ENCODE assay signal across 1 mouse cellular context in the genomic region with DNA sequence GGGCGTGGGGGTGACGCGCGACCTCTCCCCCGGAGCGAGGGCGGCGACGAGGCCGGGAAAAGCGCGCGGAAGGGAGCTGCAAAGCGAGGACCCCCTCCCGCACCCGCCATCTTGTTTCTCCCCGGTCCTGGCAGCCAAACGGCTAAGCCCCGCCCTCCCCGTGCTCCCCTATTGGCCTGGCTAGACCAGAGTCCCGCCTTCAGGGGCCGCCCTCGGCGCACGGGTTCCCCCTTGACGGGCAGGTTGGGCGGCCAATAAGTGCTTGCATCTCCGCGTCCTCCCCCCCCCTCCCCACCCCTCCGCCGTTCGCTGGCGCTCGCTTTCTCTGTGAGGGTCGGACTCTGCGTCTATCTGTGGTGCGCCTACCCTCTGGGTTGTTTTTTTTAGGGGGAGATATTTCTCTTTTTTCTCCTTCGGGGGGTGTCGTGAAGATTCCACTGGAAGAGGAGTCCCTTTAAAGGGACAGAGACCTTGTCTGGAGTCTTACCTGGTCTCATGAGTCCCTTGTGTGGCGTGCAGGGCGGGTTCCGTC.
TF ChIP-seq lines count a peak whose summit lies in the region.

No protein-coding gene starts in this region.

TF ChIP-seq in CH12.LX, 34 proteins besides CTCF, POLR2A, EP300 and RAD21 (continued from another document):
- peak; percentile 81 for TF ChIP-seq CHD2 (IDR thresholded peaks at IDR 0.05; ENCODE audit: low read length)
- TF ChIP-seq PAX5 (IDR thresholded peaks at IDR 0.05; ENCODE audit: low read length) = no peak
- no peak for TF ChIP-seq JUND (conservative IDR thresholded peaks at IDR 0.05; ENCODE audit: low read depth, low read length)
- peak; percentile 49; the same call in 1 of the 2 replicates for TF ChIP-seq MXI1 (IDR thresholded peaks at IDR 0.05; ENCODE audit: low read depth, low read length)
- peak; percentile 84 for TF ChIP-seq NELFE (IDR thresholded peaks at IDR 0.05; ENCODE audit: low read depth, low read length)
- no peak for TF ChIP-seq ETS1 (conservative IDR thresholded peaks at IDR 0.05; ENCODE audit: low read depth, low read length)
- peak; percentile 91 for TF ChIP-seq MAZ (IDR thresholded peaks at IDR 0.05; ENCODE audit: low read depth, low read length)
- no peak for TF ChIP-seq USF2 (conservative IDR thresholded peaks at IDR 0.05; ENCODE audit: low read depth, low read length)
- no peak for TF ChIP-seq E2F4 (IDR thresholded peaks at IDR 0.05; ENCODE audit: insufficient replicate concordance, low read depth, low read length)
- no peak for TF ChIP-seq CHD1 (IDR thresholded peaks at IDR 0.05; ENCODE audit: low read depth, low read length)
- no peak for TF ChIP-seq JUN (IDR thresholded peaks at IDR 0.05; ENCODE audit: insufficient read depth, low read depth, low read length)
- TF ChIP-seq TCF12 (IDR thresholded peaks at IDR 0.05; ENCODE audit: low read depth, low read length) = peak; percentile 88
- no peak for TF ChIP-seq MAX (IDR thresholded peaks at IDR 0.05; ENCODE audit: low read length)
- no peak for TF ChIP-seq UBTF (IDR thresholded peaks at IDR 0.05; ENCODE audit: low read depth, low read length)
- no peak for TF ChIP-seq GABPA (IDR thresholded peaks at IDR 0.05; ENCODE audit: insufficient replicate concordance, low read depth, low read length)
- TF ChIP-seq KAT2A (IDR thresholded peaks at IDR 0.05; ENCODE audit: insufficient replicate concordance, low read length) = 0 out of 2 replicates have a peak, but pooled peaks have one; percentile 8
- no peak for TF ChIP-seq RCOR1 (conservative IDR thresholded peaks at IDR 0.05; ENCODE audit: low read depth, low read length)
- no peak for TF ChIP-seq ELF1 (IDR thresholded peaks at IDR 0.05; ENCODE audit: low read depth, low read length)
- no peak for TF ChIP-seq ZC3H11A (IDR thresholded peaks at IDR 0.05; ENCODE audit: low read depth, low read length)
- TF ChIP-seq ZKSCAN1 (IDR thresholded peaks at IDR 0.05; ENCODE audit: borderline replicate concordance, low read depth, low read length) = no peak
- no peak for TF ChIP-seq USF1 (IDR thresholded peaks at IDR 0.05; ENCODE audit: low read depth, low read length)
- TF ChIP-seq SIN3A (IDR thresholded peaks at IDR 0.05; ENCODE audit: low read length) = peak; percentile 28; the same call in 1 of the 2 replicates
- TF ChIP-seq MEF2A (IDR thresholded peaks at IDR 0.05; ENCODE audit: borderline replicate concordance, low read depth, low read length) = no peak
- TF ChIP-seq HCFC1 (IDR thresholded peaks at IDR 0.05; ENCODE audit: low read depth, low read length) = peak; percentile 52
- TF ChIP-seq TBP (conservative IDR thresholded peaks at IDR 0.05; ENCODE audit: low read depth, low read length) = peak; percentile 71
- TF ChIP-seq SMC3 (IDR thresholded peaks at IDR 0.05; ENCODE audit: low read depth, low read length) = no peak
